Mouse (Mus musculus): ENCODE results near the gene Card14.

GRCm38 (mm10) chr11:119344178-119344577 is 36.6 kb downstream of the Card14 start:
- TF ChIP-seq USF1 (IDR thresholded peaks at IDR 0.05; ENCODE audit: low read depth, low read length) (no peak), ZMIZ1 (IDR thresholded peaks at IDR 0.05; ENCODE audit: low read depth, low read length) (no peak), POLR2A (IDR thresholded peaks at IDR 0.05; ENCODE audit: low read depth, low read length) (no peak)

Measured in CH12.LX (cell line).